Mouse (Mus musculus) forebrain, embryonic 16.5 days (tissue): ENCODE results near the gene Tiam1. TPM values are rescaled to one million over a fixed set of nuclear protein-coding genes. Genes with fewer than 3 reads are reported as not detected.

Experiments
- ATAC-seq: fragments of 200-750 bp; cut with Nextera tagmentation; 2 replicates; pipeline ENCODE4 v1.8.0; 2017; ENCODE audit warnings: mild to moderate bottlenecking, moderate library complexity
- H3K27ac ChIP-seq: fragments of 300-500 bp; sonication (generic); 2 replicates; pipeline ENCODE4 v1.5.1; 2014; ENCODE audit warnings: low read length, control low read depth
- H3K27me3 ChIP-seq: fragments of 300-500 bp; sonication (generic); replicated peaks from 2 replicates; pipeline ENCODE4 v1.6.1; 2014; ENCODE audit warnings: low read length; ENCODE audit not compliant: control insufficient read depth, insufficient read depth
- H3K36me3 ChIP-seq: fragments of 300-500 bp; sonication (generic); 2 replicates; pipeline ENCODE4 v1.6.1; 2014; ENCODE audit not compliant: control insufficient read depth, insufficient read depth
- H3K4me1 ChIP-seq: fragments of 300-500 bp; sonication (generic); replicated peaks from 2 replicates; pipeline ENCODE4 v1.6.1; 2014; ENCODE audit warnings: low read length; ENCODE audit not compliant: control insufficient read depth, insufficient read depth
- H3K4me2 ChIP-seq: fragments of 300-500 bp; sonication (generic); 2 replicates; pipeline ENCODE4 v1.6.1; 2014; ENCODE audit warnings: mild to moderate bottlenecking, low read length, control low read depth
- H3K4me3 ChIP-seq: fragments of 300-500 bp; sonication (generic); replicated peaks from 2 replicates; pipeline ENCODE4 v1.5.1; 2014; ENCODE audit warnings: mild to moderate bottlenecking, low read length, control low read depth
- H3K9ac ChIP-seq: fragments of 300-500 bp; sonication (generic); replicated peaks from 2 replicates; pipeline ENCODE4 v1.6.1; 2014; ENCODE audit warnings: low read depth, low read length, control low read depth
- H3K9me3 ChIP-seq: fragments of 300-500 bp; sonication (generic); 2 replicates; pipeline ENCODE4 v1.6.1; 2016; ENCODE audit warnings: low read length; ENCODE audit not compliant: control insufficient read depth
- WGBS: fragments of 180-500 bp; shearing (Covaris S2); extraction: QIAGEN DNeasy Blood & Tissue Kit; methylation state at CpG from one replicate; pipeline ENCODE4 v1.1.7; 2014; 5-methylcytosine and 5-hydroxymethylcytosine counted together
- polyA plus RNA-seq: library from polyadenylated mRNA; unstranded; fragments of >200 nt; fragmentation: Nextera tagmentation; extraction: Ambion mirVana; gene quantifications from 2 replicates; pipeline ENCODE4 v1.2.1, GENCODE M21; 2015

Tiam1 gene
- polyA plus RNA-seq, 1 experiment from 2014 or later, result 29.5 TPM

- H3K4me3 ChIP-seq, result no peak overlapping the region
- no peak overlapping the region for H3K9ac ChIP-seq
- H3K36me3 ChIP-seq, result no peaks in the 10 kb centered on the region
- no peaks in the 10 kb centered on the region for H3K9me3 ChIP-seq
- H3K4me1 ChIP-seq, result no peaks in the 10 kb centered on the region
- H3K27me3 ChIP-seq, result no peaks in the 10 kb centered on the region
- H3K27ac ChIP-seq, result no peak overlapping the region
- 90% methylated on average over 6 of the region's 6 CpGs for WGBS
- H3K4me2 ChIP-seq, result no peak overlapping the region
- no peak for ATAC-seq
Observed at GRCm38 (mm10) chr16:89972018-89972417, 171.6 kb downstream of the Tiam1 start.

- no peaks in the 10 kb centered on the region for H3K4me1 ChIP-seq
- no peak overlapping the region for H3K4me3 ChIP-seq
- H3K9ac ChIP-seq, result no peak overlapping the region
- no peak overlapping the region for H3K27ac ChIP-seq
- H3K36me3 ChIP-seq, result no peaks in the 10 kb centered on the region
- no peaks in the 10 kb centered on the region for H3K27me3 ChIP-seq
- WGBS, result 82% methylated on average over 6 of the region's 6 CpGs
- peaks cover 6% of the 10 kb centered on the region; the same call in 1 of the 2 replicates for H3K9me3 ChIP-seq
- no peak for ATAC-seq
- no peak overlapping the region for H3K4me2 ChIP-seq
Observed at GRCm38 (mm10) chr16:89968058-89968457, 175.5 kb downstream of the Tiam1 start.

- Histone ChIP-seq H3K4me2 (no peak overlapping the region), H3K36me3 (no peaks in the 10 kb centered on the region), H3K4me1 (peaks cover 18% of the 10 kb centered on the region), H3K9me3 (peaks cover 6% of the 10 kb centered on the region; the same call in 1 of the 2 replicates), H3K27ac (no peak overlapping the region), H3K27me3 (no peaks in the 10 kb centered on the region), H3K9ac (no peak overlapping the region), H3K4me3 (no peak overlapping the region)
- 91% methylated on average over 14 of the region's 14 CpGs for WGBS
- ATAC-seq, result no peak
Observed at GRCm38 (mm10) chr16:89962876-89963275, 180.7 kb downstream of the Tiam1 start.

- WGBS, result 20% methylated on average over 6 of the region's 8 CpGs
- Histone ChIP-seq H3K27ac (no peak overlapping the region), H3K9ac (no peak overlapping the region)
Observed at GRCm38 (mm10) chr16:89960904-89961303, 182.7 kb downstream of the Tiam1 start.

GRCm38 (mm10) chr16:89960186-89960878, 183.2 kb downstream of the Tiam1 start:
- Histone ChIP-seq H3K9ac (peak overlapping the region; percentile 47), H3K27me3 (no peaks in the 10 kb centered on the region), H3K9me3 (no peaks in the 10 kb centered on the region), H3K4me3 (peak overlapping the region; percentile 41), H3K4me1 (peaks cover 18% of the 10 kb centered on the region), H3K4me2 (peak overlapping the region; percentile 81), H3K36me3 (no peaks in the 10 kb centered on the region), H3K27ac (no peak overlapping the region)
- under 1% methylated on average over 33 of the region's 33 CpGs for WGBS
- ATAC-seq, result peak; percentile 78

More at GRCm38 (mm10) chr16:89960904-89961303, 182.7 kb downstream of the Tiam1 start:
- Histone ChIP-seq H3K4me1 (peaks cover 18% of the 10 kb centered on the region), H3K27me3 (no peaks in the 10 kb centered on the region), H3K9me3 (no peaks in the 10 kb centered on the region), H3K4me3 (peak overlapping the region; percentile 41), H3K4me2 (peak overlapping the region; percentile 81), H3K36me3 (no peaks in the 10 kb centered on the region)
- ATAC-seq, result 0 out of 2 replicates have a peak, but pooled peaks have one; percentile 22

- no peak overlapping the region for H3K27ac ChIP-seq
- no peak for ATAC-seq
- no peaks in the 10 kb centered on the region for H3K27me3 ChIP-seq
- no peak overlapping the region for H3K9ac ChIP-seq
- H3K4me1 ChIP-seq, result peaks cover 18% of the 10 kb centered on the region
- 52% methylated on average over 12 of the region's 12 CpGs for WGBS
- H3K36me3 ChIP-seq, result no peaks in the 10 kb centered on the region
- no peaks in the 10 kb centered on the region for H3K9me3 ChIP-seq
- H3K4me3 ChIP-seq, result no peak overlapping the region
- H3K4me2 ChIP-seq, result no peak overlapping the region
Observed at GRCm38 (mm10) chr16:89958982-89959381, 184.6 kb downstream of the Tiam1 start.

GRCm38 (mm10) chr16:89958030-89958429, 185.5 kb downstream of the Tiam1 start:
- H3K4me3 ChIP-seq, result no peak overlapping the region
- WGBS, result 53% methylated on average over 10 of the region's 10 CpGs
- no peaks in the 10 kb centered on the region for H3K27me3 ChIP-seq
- H3K9me3 ChIP-seq, result no peaks in the 10 kb centered on the region
- H3K4me2 ChIP-seq, result no peak overlapping the region
- no peak for ATAC-seq
- H3K9ac ChIP-seq, result no peak overlapping the region
- H3K27ac ChIP-seq, result no peak overlapping the region
- peaks cover 18% of the 10 kb centered on the region for H3K4me1 ChIP-seq
- H3K36me3 ChIP-seq, result no peaks in the 10 kb centered on the region

GRCm38 (mm10) chr16:89954525-89954924, 189.0 kb downstream of the Tiam1 start:
- ATAC-seq, result no peak
- H3K4me1 ChIP-seq, result peaks cover 5% of the 10 kb centered on the region; the same call in 1 of the 2 replicates
- no peaks in the 10 kb centered on the region for H3K36me3 ChIP-seq
- H3K9me3 ChIP-seq, result no peaks in the 10 kb centered on the region
- H3K4me2 ChIP-seq, result no peak overlapping the region
- no peak overlapping the region for H3K4me3 ChIP-seq
- WGBS, result 69% methylated on average over 8 of the region's 8 CpGs
- no peak overlapping the region for H3K27ac ChIP-seq
- no peak overlapping the region for H3K9ac ChIP-seq
- no peaks in the 10 kb centered on the region for H3K27me3 ChIP-seq

GRCm38 (mm10) chr16:89954114-89954513, 189.5 kb downstream of the Tiam1 start:
- H3K4me1 ChIP-seq, result peaks cover 5% of the 10 kb centered on the region; the same call in 1 of the 2 replicates
- no peak for ATAC-seq
- H3K27ac ChIP-seq, result no peak overlapping the region
- H3K4me2 ChIP-seq, result no peak overlapping the region
- H3K4me3 ChIP-seq, result no peak overlapping the region
- H3K36me3 ChIP-seq, result no peaks in the 10 kb centered on the region
- no peaks in the 10 kb centered on the region for H3K27me3 ChIP-seq
- no peak overlapping the region for H3K9ac ChIP-seq
- WGBS, result 91% methylated on average over 1 of the region's 1 CpGs
- no peaks in the 10 kb centered on the region for H3K9me3 ChIP-seq
